ENCODE assay signal across 8 mouse cellular contexts in the genomic region with DNA sequence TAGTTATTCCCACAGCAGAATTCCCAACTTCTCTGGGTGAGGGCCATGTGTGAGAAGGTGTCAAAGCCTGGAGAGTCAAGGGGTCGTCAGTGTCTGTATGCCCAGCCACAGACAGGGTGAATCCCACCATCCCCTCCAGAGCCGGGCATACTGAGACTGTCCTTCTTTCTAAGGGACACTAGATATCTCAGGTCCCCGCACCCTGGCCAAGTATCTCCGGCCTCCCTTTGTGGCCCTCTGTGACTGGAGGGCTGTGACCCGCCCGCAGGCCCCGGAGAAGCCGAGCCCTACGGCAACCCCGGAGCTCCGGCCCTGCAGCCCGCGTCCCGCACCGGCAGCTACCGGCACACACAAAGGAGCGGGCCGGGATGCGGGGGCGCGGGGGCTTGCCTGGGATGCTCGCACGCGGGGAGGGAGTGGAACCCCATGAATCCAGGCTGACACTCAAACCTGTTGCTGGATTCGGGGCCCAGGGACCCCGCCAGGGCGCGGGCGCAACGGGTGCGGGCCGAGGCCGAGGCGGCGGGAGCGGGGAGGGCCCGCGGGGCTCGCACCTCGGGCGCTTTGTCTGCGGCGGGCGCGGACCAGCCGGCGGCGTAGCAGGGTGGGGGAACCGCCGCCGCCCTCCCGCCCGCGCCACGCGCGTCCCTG. TPM values are rescaled to one million over a fixed set of nuclear protein-coding genes. Genes with fewer than 3 reads are reported as not detected.
A peak's percentile ranks its signal among the peaks of the same experiment; 100 is the strongest.
DNase-seq lines count a peak whose midpoint lies in the region; ATAC-seq and TF ChIP-seq lines count a peak whose summit lies in the region.

No protein-coding gene starts in this region.

- peak overlapping the region; percentile 97 for H3K9ac ChIP-seq in embryonic facial prominence, embryonic 13.5 days
- H3K9ac ChIP-seq in hindbrain, embryonic 16.5 days (ENCODE audit: low read depth, low read length), result peak overlapping the region; percentile 100

- H3K36me3 ChIP-seq in spleen, adult 2 months (ENCODE audit: control insufficient read depth, insufficient read depth, low read length), result no peaks in the 10 kb centered on the region
- H3K36me3 ChIP-seq in embryonic facial prominence, embryonic 13.5 days, result peaks cover 3% of the 10 kb centered on the region; the same call in 1 of the 2 replicates
- no peaks in the 10 kb centered on the region for H3K36me3 ChIP-seq in hindbrain, embryonic 16.5 days (ENCODE audit: control insufficient read depth, insufficient read depth, low read length)
- no peaks in the 10 kb centered on the region for H3K36me3 ChIP-seq in macrophage (ENCODE audit: inconsistent target)

- peaks cover 50% of the 10 kb centered on the region for H3K79me2 ChIP-seq in macrophage (ENCODE audit: inconsistent target)

- no peak for DNase-seq in spleen, adult 2 months (ENCODE audit: low read depth in 1 of 2, low spot score in 2 of 2)
- DNase-seq in spleen, postnatal 14 days (ENCODE audit: low spot score in 2 of 2), result no peak
- DNase-seq in brain, adult 2 months (ENCODE audit: low read depth, low spot score), result peak; percentile 37
- DNase-seq in right cerebral cortex, postnatal 4 days, result peak; percentile 63
- DNase-seq in spleen, adult 12 weeks (ENCODE audit: low spot score), result no peak

- 4% methylated on average over 53 of the region's 57 CpGs for WGBS in spleen, adult 2 months
- under 1% methylated on average over 44 of the region's 57 CpGs for WGBS in embryonic facial prominence, embryonic 13.5 days
- under 1% methylated on average over 51 of the region's 57 CpGs for WGBS in hindbrain, embryonic 16.5 days
- 2% methylated on average over 42 of the region's 57 CpGs for WGBS in macrophage (ENCODE audit: missing documents)

- no peak for TF ChIP-seq POLR2A in spleen, adult 2 months (IDR thresholded peaks at IDR 0.05; ENCODE audit: low read depth, low read length)

- no peak overlapping the region for H3K27ac ChIP-seq in spleen, adult 2 months (ENCODE audit: insufficient read depth, low read length)
- H3K27ac ChIP-seq in embryonic facial prominence, embryonic 13.5 days, result peak overlapping the region; percentile 75
- H3K27ac ChIP-seq in hindbrain, embryonic 16.5 days (ENCODE audit: low read depth, low read length), result peak overlapping the region; percentile 86
- peak overlapping the region; percentile 24; the same call in 1 of the 2 replicates for H3K27ac ChIP-seq in macrophage

- peaks cover 7% of the 10 kb centered on the region for H3K27me3 ChIP-seq in spleen, adult 2 months (ENCODE audit: control insufficient read depth, insufficient read depth, low read length)
- no peaks in the 10 kb centered on the region for H3K27me3 ChIP-seq in embryonic facial prominence, embryonic 13.5 days
- H3K27me3 ChIP-seq in hindbrain, embryonic 16.5 days (replicated peaks; ENCODE audit: control insufficient read depth, insufficient read depth, low read length), result no peaks in the 10 kb centered on the region

- ATAC-seq in embryonic facial prominence, embryonic 13.5 days (ENCODE audit: insufficient number of reproducible peaks, insufficient read depth, low FRiP score, low TSS enrichment, low read depth), result peak; percentile 63
- ATAC-seq in hindbrain, embryonic 16.5 days, result peak; percentile 77

- TF ChIP-seq CTCF in spleen, adult 2 months (IDR thresholded peaks at IDR 0.05; ENCODE audit: extremely low read depth, insufficient read depth, insufficient read length, insufficient replicate concordance), result no peak

- peak overlapping the region; percentile 74 for H3K4me2 ChIP-seq in embryonic facial prominence, embryonic 13.5 days
- H3K4me2 ChIP-seq in hindbrain, embryonic 16.5 days (ENCODE audit: low read length), result peak overlapping the region; percentile 67

- peaks cover 9% of the 10 kb centered on the region for H3K4me1 ChIP-seq in spleen, adult 2 months (ENCODE audit: control insufficient read depth, insufficient read depth, insufficient read length)
- peaks cover 12% of the 10 kb centered on the region for H3K4me1 ChIP-seq in embryonic facial prominence, embryonic 13.5 days
- peaks cover 14% of the 10 kb centered on the region for H3K4me1 ChIP-seq in hindbrain, embryonic 16.5 days (ENCODE audit: control insufficient read depth, insufficient read depth, low read depth, low read length)

- no peaks in the 10 kb centered on the region for H3K9me3 ChIP-seq in embryonic facial prominence, embryonic 13.5 days
- H3K9me3 ChIP-seq in hindbrain, embryonic 16.5 days (ENCODE audit: control insufficient read depth, low read length), result no peaks in the 10 kb centered on the region

- peak overlapping the region; percentile 58 for H3K4me3 ChIP-seq in spleen, adult 2 months (ENCODE audit: extremely low read depth, insufficient read depth, insufficient read length)
- H3K4me3 ChIP-seq in embryonic facial prominence, embryonic 13.5 days, result peak overlapping the region; percentile 83
- H3K4me3 ChIP-seq in hindbrain, embryonic 16.5 days (ENCODE audit: low read length), result peak overlapping the region; percentile 90
- peak overlapping the region; percentile 47 for H3K4me3 ChIP-seq in macrophage (ENCODE audit: inconsistent target)

RNA-seq across cellular contexts. Expression of a gene that starts 0.4 kb away (rescaled TPM):
- polyA plus RNA-seq in spleen, adult 2 months (2012; rRNA removed), result 0.74 and 0.75 TPM in 2 replicates
- 13.1 and 18.7 TPM in 2 replicates for polyA plus RNA-seq in embryonic facial prominence, embryonic 13.5 days (2015; fragmentation: Nextera tagmentation; extraction: Ambion mirVana)
- 21.5 and 22.0 TPM in 2 replicates for polyA plus RNA-seq in hindbrain, embryonic 16.5 days (2015; fragmentation: Nextera tagmentation; extraction: Ambion mirVana)
- 100 to 1,000 TPM; 127 to 547 (median 227) TPM for total RNA-seq in macrophage (2018; cell fraction: chromatin; rRNA removed)
- total RNA-seq in macrophage (2018; cell fraction: cytosol; rRNA removed), result 10 to 100 TPM; 21.6 to 64.5 (median 39.0) TPM
- 100 to 1,000 TPM in 18 of 26 experiments, 10 to 100 TPM in 8; 54.1 to 319 (median 122) TPM for total RNA-seq in macrophage (2018; cell fraction: nucleus; rRNA removed)
- 18.9 to 31.8 TPM (median 24.4 TPM) in 3 replicates for polyA plus RNA-seq in macrophage (2018)

Comparison
In these comparisons a context has a peak if more than half of its experiments do, and no peak if none do; other contexts are left out.
1. DNase-seq: peak in brain, adult 2 months (single experiment) and right cerebral cortex, postnatal 4 days (single experiment); none in spleen, adult 2 months (0 of 2), spleen, postnatal 14 days (0 of 2) and spleen, adult 12 weeks (single experiment).
2. Peak in every context shown above with its lines, with median percentiles within 50 percentile points of each other: H3K4me3 ChIP-seq.